Mouse (Mus musculus): ENCODE measurements at regions not wholly inside any gene's neighbourhood (a gene's known extent, or its start where the extent isn't known, plus 50 kb on each side); places are given as distances from the start of the nearest gene placed in this dataset.

- peaks cover 7% of the 10 kb centered on the region for H3K4me1 ChIP-seq (replicated peaks; ENCODE audit: low read depth, low read length)
- H3K27me3 ChIP-seq (ENCODE audit: insufficient read depth, low read length), result no peaks in the 10 kb centered on the region
- H3K4me3 ChIP-seq (replicated peaks; ENCODE audit: low read length), result no peak overlapping the region
- TF ChIP-seq POU5F1 (IDR thresholded peaks at IDR 0.05; ENCODE audit: borderline replicate concordance, low read length) (no peak), NANOG (IDR thresholded peaks at IDR 0.05; ENCODE audit: borderline replicate concordance, low read length) (no peak), CTCF (conservative IDR thresholded peaks at IDR 0.05; ENCODE audit: low read length) (no peak)
- H3K36me3 ChIP-seq (ENCODE audit: insufficient read depth, low read length), result no peaks in the 10 kb centered on the region
- no peaks in the 10 kb centered on the region for H3K9me3 ChIP-seq (ENCODE audit: low read length)
Measured at GRCm38 (mm10) chrX:13357973-13358372, 77.2 kb downstream of the Ddx3x start.

DNA sequence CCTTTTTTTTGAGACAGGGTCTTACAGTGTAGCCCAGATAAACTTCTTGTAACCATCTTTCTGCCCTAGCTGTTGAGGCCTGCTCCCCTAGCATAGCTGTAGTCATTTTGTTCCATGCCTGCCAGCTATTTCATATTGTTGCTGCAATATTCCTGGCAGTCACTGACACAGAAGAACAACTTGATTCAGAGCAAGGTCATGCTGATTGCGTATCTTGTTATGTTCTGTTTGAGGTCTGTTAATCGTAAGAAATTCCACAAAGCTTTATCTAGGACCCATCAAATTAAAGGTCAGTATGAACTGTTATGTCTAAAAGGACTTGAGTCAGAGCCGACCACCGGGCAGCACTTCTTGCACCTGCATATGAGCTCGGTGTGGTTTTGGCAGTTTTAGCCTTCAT lies 79.7 kb downstream of the Ddx3x start:
- no peaks in the 10 kb centered on the region for H3K9me3 ChIP-seq (ENCODE audit: low read length)
- H3K4me3 ChIP-seq (replicated peaks; ENCODE audit: low read length), result no peak overlapping the region
- no peaks in the 10 kb centered on the region for H3K36me3 ChIP-seq (ENCODE audit: insufficient read depth, low read length)
- H3K4me1 ChIP-seq (replicated peaks; ENCODE audit: low read depth, low read length), result 0 out of 2 replicates have a peak, but pooled peaks cover under 1% of the 10 kb centered on the region
- no peaks in the 10 kb centered on the region for H3K27me3 ChIP-seq (ENCODE audit: insufficient read depth, low read length)
- TF ChIP-seq NANOG (IDR thresholded peaks at IDR 0.05; ENCODE audit: borderline replicate concordance, low read length) (no peak), CTCF (conservative IDR thresholded peaks at IDR 0.05; ENCODE audit: low read length) (no peak), POU5F1 (IDR thresholded peaks at IDR 0.05; ENCODE audit: borderline replicate concordance, low read length) (no peak)

- no peaks in the 10 kb centered on the region for H3K36me3 ChIP-seq (ENCODE audit: insufficient read depth, low read length)
- H3K9me3 ChIP-seq (ENCODE audit: low read length), result peaks cover 3% of the 10 kb centered on the region; the same call in 1 of the 2 replicates
- 0 out of 2 replicates have a peak, but pooled peaks cover 3% of the 10 kb centered on the region for H3K4me1 ChIP-seq (replicated peaks; ENCODE audit: low read depth, low read length)
- no peaks in the 10 kb centered on the region for H3K27me3 ChIP-seq (ENCODE audit: insufficient read depth, low read length)
- H3K4me3 ChIP-seq (replicated peaks; ENCODE audit: low read length), result no peak overlapping the region
- TF ChIP-seq NANOG (IDR thresholded peaks at IDR 0.05; ENCODE audit: borderline replicate concordance, low read length), result no peak
- no peak for TF ChIP-seq CTCF (conservative IDR thresholded peaks at IDR 0.05; ENCODE audit: low read length)
- TF ChIP-seq POU5F1 (IDR thresholded peaks at IDR 0.05; ENCODE audit: borderline replicate concordance, low read length), result no peak
Measured at GRCm38 (mm10) chrX:13370319-13370718, 89.5 kb downstream of the Ddx3x start.

GRCm38 (mm10) chrX:13372752-13373151 lies 92.0 kb downstream of the Ddx3x start:
- H3K36me3 ChIP-seq (ENCODE audit: insufficient read depth, low read length), result no peaks in the 10 kb centered on the region
- TF ChIP-seq NANOG (IDR thresholded peaks at IDR 0.05; ENCODE audit: borderline replicate concordance, low read length) (no peak), POU5F1 (IDR thresholded peaks at IDR 0.05; ENCODE audit: borderline replicate concordance, low read length) (no peak), CTCF (conservative IDR thresholded peaks at IDR 0.05; ENCODE audit: low read length) (no peak)
- no peak overlapping the region for H3K4me3 ChIP-seq (replicated peaks; ENCODE audit: low read length)
- H3K27me3 ChIP-seq (ENCODE audit: insufficient read depth, low read length), result no peaks in the 10 kb centered on the region
- H3K4me1 ChIP-seq (replicated peaks; ENCODE audit: low read depth, low read length), result no peaks in the 10 kb centered on the region
- H3K9me3 ChIP-seq (ENCODE audit: low read length), result peaks cover 10% of the 10 kb centered on the region; the same call in 1 of the 2 replicates

GRCm38 (mm10) chrX:13386354-13386753 lies 79.6 kb upstream of the Nyx start:
- no peak for TF ChIP-seq NANOG (IDR thresholded peaks at IDR 0.05; ENCODE audit: borderline replicate concordance, low read length)
- no peak for TF ChIP-seq POU5F1 (IDR thresholded peaks at IDR 0.05; ENCODE audit: borderline replicate concordance, low read length)
- no peak for TF ChIP-seq CTCF (conservative IDR thresholded peaks at IDR 0.05; ENCODE audit: low read length)
- no peak overlapping the region for H3K4me3 ChIP-seq (replicated peaks; ENCODE audit: low read length)
- no peaks in the 10 kb centered on the region for H3K4me1 ChIP-seq (replicated peaks; ENCODE audit: low read depth, low read length)
- H3K9me3 ChIP-seq (ENCODE audit: low read length), result no peaks in the 10 kb centered on the region
- H3K36me3 ChIP-seq (ENCODE audit: insufficient read depth, low read length), result no peaks in the 10 kb centered on the region
- no peaks in the 10 kb centered on the region for H3K27me3 ChIP-seq (ENCODE audit: insufficient read depth, low read length)

GRCm38 (mm10) chrX:13398466-13398865 lies 67.4 kb upstream of the Nyx start:
- Histone ChIP-seq H3K27me3 (ENCODE audit: insufficient read depth, low read length) (no peaks in the 10 kb centered on the region), H3K4me1 (replicated peaks; ENCODE audit: low read depth, low read length) (0 out of 2 replicates have a peak, but pooled peaks cover under 1% of the 10 kb centered on the region), H3K4me3 (replicated peaks; ENCODE audit: low read length) (no peak overlapping the region), H3K9me3 (ENCODE audit: low read length) (no peaks in the 10 kb centered on the region), H3K36me3 (ENCODE audit: insufficient read depth, low read length) (no peaks in the 10 kb centered on the region)
- TF ChIP-seq CTCF (conservative IDR thresholded peaks at IDR 0.05; ENCODE audit: low read length) (no peak), NANOG (IDR thresholded peaks at IDR 0.05; ENCODE audit: borderline replicate concordance, low read length) (no peak)

DNA sequence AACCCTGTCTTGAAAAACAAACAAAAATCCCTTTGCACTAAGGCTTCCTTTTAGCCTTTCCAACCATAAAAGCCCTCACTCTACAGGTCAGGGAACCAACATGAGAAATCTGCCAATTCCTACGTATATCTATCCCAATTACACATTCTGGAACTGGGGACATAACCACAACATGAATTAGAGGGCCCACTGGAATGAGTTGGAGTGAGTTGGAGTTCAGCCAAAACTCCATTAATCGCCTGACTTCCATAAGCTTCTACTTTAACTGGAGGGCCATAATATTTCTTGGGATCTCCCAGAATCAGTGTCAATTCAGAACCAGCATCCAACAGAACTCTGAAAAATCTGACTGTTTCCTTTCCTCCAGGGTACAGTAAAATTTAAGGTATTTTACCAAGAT lies 53.2 kb upstream of the Nyx start:
- Histone ChIP-seq H3K9me3 (ENCODE audit: low read length) (no peaks in the 10 kb centered on the region), H3K4me3 (replicated peaks; ENCODE audit: low read length) (no peak overlapping the region), H3K36me3 (ENCODE audit: insufficient read depth, low read length) (no peaks in the 10 kb centered on the region), H3K4me1 (replicated peaks; ENCODE audit: low read depth, low read length) (peaks cover 15% of the 10 kb centered on the region), H3K27me3 (ENCODE audit: insufficient read depth, low read length) (no peaks in the 10 kb centered on the region)
- TF ChIP-seq CTCF (conservative IDR thresholded peaks at IDR 0.05; ENCODE audit: low read length) (no peak), POU5F1 (IDR thresholded peaks at IDR 0.05; ENCODE audit: borderline replicate concordance, low read length) (no peak), NANOG (IDR thresholded peaks at IDR 0.05; ENCODE audit: borderline replicate concordance, low read length) (no peak)

GRCm38 (mm10) chrX:13413135-13413534 lies 52.8 kb upstream of the Nyx start:
- H3K36me3 ChIP-seq (ENCODE audit: insufficient read depth, low read length), result no peaks in the 10 kb centered on the region
- H3K4me3 ChIP-seq (replicated peaks; ENCODE audit: low read length), result no peak overlapping the region
- no peaks in the 10 kb centered on the region for H3K9me3 ChIP-seq (ENCODE audit: low read length)
- TF ChIP-seq NANOG (IDR thresholded peaks at IDR 0.05; ENCODE audit: borderline replicate concordance, low read length) (no peak), CTCF (conservative IDR thresholded peaks at IDR 0.05; ENCODE audit: low read length) (no peak), POU5F1 (IDR thresholded peaks at IDR 0.05; ENCODE audit: borderline replicate concordance, low read length) (no peak)
- peaks cover 18% of the 10 kb centered on the region for H3K4me1 ChIP-seq (replicated peaks; ENCODE audit: low read depth, low read length)
- no peaks in the 10 kb centered on the region for H3K27me3 ChIP-seq (ENCODE audit: insufficient read depth, low read length)

Measured in E14TG2a.4 (cell line).